Mouse (Mus musculus): ENCODE measurements around the gene Slc26a1.

Slc26a1 gene

GRCm38 (mm10) chr5:108628891-108629633 is 46.3 kb downstream of the Slc26a1 start:
- in situ Hi-C loops (cut with MboI; ENCODE audit: low sequenced_read_pairs), result no loop called here

GRCm38 (mm10) chr5:108626050-108626660 is 49.2 kb downstream of the Slc26a1 start:
- in situ Hi-C loops (cut with MboI; ENCODE audit: low sequenced_read_pairs), result no loop called here

- in situ Hi-C loops (cut with MboI; ENCODE audit: low sequenced_read_pairs), result no loop called here
These were observed 53.5 kb downstream of the Slc26a1 start for GRCm38 (mm10) chr5:108621870-108622269.

Data from CH12F3 (cell line).